In the genomic region with DNA sequence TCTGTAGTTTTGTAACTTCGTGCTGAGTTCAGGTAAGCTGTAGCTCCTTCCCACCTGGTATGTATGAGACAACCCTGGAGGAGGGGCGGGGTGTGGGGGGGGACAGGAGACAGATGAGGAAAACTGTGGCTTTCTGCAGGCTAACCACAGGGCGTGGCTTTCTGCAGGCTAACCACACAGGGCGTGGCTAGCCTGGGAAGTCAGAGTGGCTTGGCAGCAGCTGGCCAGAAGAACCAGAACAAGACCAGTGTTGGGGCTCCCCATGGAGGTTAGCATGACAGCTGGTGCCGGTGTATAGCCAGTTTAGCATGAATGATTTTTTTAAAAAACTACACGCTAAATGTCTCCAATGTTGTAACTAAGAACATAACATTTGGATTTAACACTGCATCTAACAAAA, we compare ENCODE assay signal across 29 mouse cellular contexts. TPM values are rescaled to one million over a fixed set of nuclear protein-coding genes. Genes with fewer than 3 reads are reported as not detected.
DNase-seq lines count a peak whose midpoint lies in the region; ATAC-seq lines count a peak whose summit lies in the region.
"Had no signal": no experiment of that assay in that cellular context is flagged by ENCODE, and none has a peak within 500 bp of the region (broad histone marks: within the 10 kb centered on the region; RNA-seq: fewer than 3 reads in every experiment).

No protein-coding gene starts in this region.

- H3K4me3 ChIP-seq in liver, embryonic 11.5 days (ENCODE audit: low read depth, low read length) = no peak overlapping the region
- no peak overlapping the region for H3K4me3 ChIP-seq in midbrain, embryonic 16.5 days (ENCODE audit: low read depth, low read length)
- H3K4me3 ChIP-seq: embryonic facial prominence, embryonic 13.5 days; heart, embryonic 10.5 days; limb, embryonic 12.5 days had no signal

- H3K4me1 ChIP-seq in liver, embryonic 11.5 days (replicated peaks; ENCODE audit: control insufficient read depth, insufficient read depth, low read length) = no peaks in the 10 kb centered on the region
- no peaks in the 10 kb centered on the region for H3K4me1 ChIP-seq in midbrain, embryonic 16.5 days (ENCODE audit: control insufficient read depth, insufficient read depth, low read length)
- H3K4me1 ChIP-seq: embryonic facial prominence, embryonic 13.5 days; heart, embryonic 10.5 days; limb, embryonic 12.5 days had no signal

- H3K9me3 ChIP-seq in liver, embryonic 11.5 days (ENCODE audit: control insufficient read depth, low read length) = no peaks in the 10 kb centered on the region
- no peaks in the 10 kb centered on the region for H3K9me3 ChIP-seq in midbrain, embryonic 16.5 days (replicated peaks; ENCODE audit: control insufficient read depth, low read length, poor library complexity, severe bottlenecking)
- H3K9me3 ChIP-seq: embryonic facial prominence, embryonic 13.5 days; heart, embryonic 10.5 days; limb, embryonic 12.5 days had no signal

- DNase-seq in liver = peak; percentile 48
- DNase-seq in liver, embryonic 11.5 days (ENCODE audit: low spot score) = no peak
- no peak for DNase-seq in lung, postnatal 4 days
- no peak for DNase-seq in right cerebral cortex, postnatal 36 days (ENCODE audit: low spot score in 2 of 2)
- DNase-seq in left cerebral cortex, postnatal 36 days (ENCODE audit: low spot score in 2 of 2) = no peak
- DNase-seq: cerebellum, adult 11-12 months; gastrocnemius, postnatal 14 days; heart, postnatal 14 days; kidney, adult 8-10 months; kidney, postnatal 36 days; layer of hippocampus, adult 9-11 months; lung, adult 2 months; thymus, adult 18-20 months had no signal

- intact Hi-C loops in left cerebral cortex, postnatal 36 days (cut with DNase I) = no loop called here

- no peaks in the 10 kb centered on the region for H3K36me3 ChIP-seq in liver, embryonic 11.5 days (ENCODE audit: control insufficient read depth, insufficient read depth, low read length)
- no peaks in the 10 kb centered on the region for H3K36me3 ChIP-seq in midbrain, embryonic 16.5 days (ENCODE audit: control insufficient read depth, insufficient read depth, low read length)
- H3K36me3 ChIP-seq: embryonic facial prominence, embryonic 13.5 days; heart, embryonic 10.5 days; limb, embryonic 12.5 days had no signal

- no peak overlapping the region for H3K27ac ChIP-seq in liver, embryonic 11.5 days (ENCODE audit: low read depth, low read length)
- no peak overlapping the region for H3K27ac ChIP-seq in midbrain, embryonic 16.5 days (ENCODE audit: low read length)
- H3K27ac ChIP-seq: embryonic facial prominence, embryonic 13.5 days; heart, embryonic 10.5 days; limb, embryonic 12.5 days; macrophage had no signal

- ATAC-seq in liver, embryonic 11.5 days (replicated peaks; ENCODE audit: low FRiP score) = no peak; the same call in 1 of the 2 replicates
- ATAC-seq in hematopoietic stem cell, adult 5-6 weeks (replicated peaks in 1 of 2; ENCODE audit: insufficient read depth in 1 of 2, low FRiP score in 2 of 2, low TSS enrichment in 1 of 2, low read depth in 1 of 2, poor library complexity in 2 of 2, severe bottlenecking in 2 of 2) = peak; percentile 90 to 92
- ATAC-seq in megakaryocyte progenitor cell, adult 5-6 weeks (replicated peaks; ENCODE audit: poor library complexity) = peak; percentile 95
- no peak for ATAC-seq in midbrain, embryonic 16.5 days
- ATAC-seq: hindbrain, embryonic 16.5 days had no signal

- no peaks in the 10 kb centered on the region for H3K27me3 ChIP-seq in liver, embryonic 11.5 days (replicated peaks; ENCODE audit: control insufficient read depth, insufficient read depth, low read length)
- no peaks in the 10 kb centered on the region for H3K27me3 ChIP-seq in midbrain, embryonic 16.5 days (ENCODE audit: control insufficient read depth, insufficient read depth, low read depth, low read length)
- H3K27me3 ChIP-seq: embryonic facial prominence, embryonic 13.5 days; limb, embryonic 12.5 days had no signal

- 44% methylated on average over 6 of the region's 6 CpGs for WGBS in liver, embryonic 11.5 days
- 83% methylated on average over 6 of the region's 6 CpGs for WGBS in midbrain, embryonic 16.5 days

- H3K9ac ChIP-seq in liver, embryonic 11.5 days (ENCODE audit: low read depth, low read length) = no peak overlapping the region
- H3K9ac ChIP-seq in midbrain, embryonic 16.5 days (ENCODE audit: low read depth, low read length) = no peak overlapping the region
- H3K9ac ChIP-seq: embryonic facial prominence, embryonic 13.5 days; limb, embryonic 12.5 days had no signal

- no peak overlapping the region for H3K4me2 ChIP-seq in liver, embryonic 11.5 days
- no peak overlapping the region for H3K4me2 ChIP-seq in midbrain, embryonic 16.5 days (ENCODE audit: low read length)
- H3K4me2 ChIP-seq: embryonic facial prominence, embryonic 13.5 days; limb, embryonic 12.5 days had no signal

RNA-seq across cellular contexts. Expression of a gene that starts 2.0 kb away (rescaled TPM):
- not detected in 2 replicates for polyA plus RNA-seq in liver, embryonic 11.5 days (2014; fragmentation: Nextera tagmentation; extraction: Ambion mirVana)
- total RNA-seq in hematopoietic stem cell, adult 5-6 weeks (2017) = not detected in 2 replicates
- total RNA-seq in megakaryocyte progenitor cell, adult 5-6 weeks (2015) = not detected in 2 replicates
- not detected in 2 replicates for total RNA-seq in megakaryocyte progenitor cell, adult 5-6 weeks (2017)
- not detected in 2 replicates for polyA plus RNA-seq in midbrain, embryonic 16.5 days (2015; fragmentation: Nextera tagmentation; extraction: Ambion mirVana)
- total RNA-seq in left cerebral cortex, postnatal 36 days (2021) = not detected
- total RNA-seq: adrenal gland, adult 18-20 months; ES-E14; gastrocnemius, postnatal 14 days; heart, postnatal 14 days; left cerebral cortex, adult 8-10 months; midbrain, postnatal 0 days had no signal
- polyA plus RNA-seq: cortical plate, adult 2 months; embryonic facial prominence, embryonic 13.5 days; frontal cortex, adult 2 months; heart, embryonic 10.5 days; hindbrain, embryonic 16.5 days; limb, embryonic 12.5 days; lung, adult 2 months; macrophage; midbrain, postnatal 0 days; neural tube, embryonic 11.5 days; urinary bladder, adult 2 months had no signal

RNA-seq across cellular contexts. Expression of a gene that starts 32.2 kb away (rescaled TPM):
- not detected in 2 replicates for polyA plus RNA-seq in liver, embryonic 11.5 days (2014; fragmentation: Nextera tagmentation; extraction: Ambion mirVana)
- not detected in 2 replicates for total RNA-seq in hematopoietic stem cell, adult 5-6 weeks (2017)
- total RNA-seq in megakaryocyte progenitor cell, adult 5-6 weeks (2015) = not detected in 2 replicates
- not detected in 2 replicates for total RNA-seq in megakaryocyte progenitor cell, adult 5-6 weeks (2017)
- polyA plus RNA-seq in midbrain, embryonic 16.5 days (2015; fragmentation: Nextera tagmentation; extraction: Ambion mirVana) = not detected in 2 replicates
- total RNA-seq in left cerebral cortex, postnatal 36 days (2021) = not detected
- total RNA-seq: adrenal gland, adult 18-20 months; ES-E14; gastrocnemius, postnatal 14 days; heart, postnatal 14 days; left cerebral cortex, adult 8-10 months; midbrain, postnatal 0 days had no signal
- polyA plus RNA-seq: cortical plate, adult 2 months; embryonic facial prominence, embryonic 13.5 days; frontal cortex, adult 2 months; heart, embryonic 10.5 days; hindbrain, embryonic 16.5 days; limb, embryonic 12.5 days; lung, adult 2 months; macrophage; midbrain, postnatal 0 days; neural tube, embryonic 11.5 days; urinary bladder, adult 2 months had no signal

RNA-seq across cellular contexts. Expression of a gene that starts 38.9 kb away (rescaled TPM):
- not detected in 2 replicates for polyA plus RNA-seq in liver, embryonic 11.5 days (2014; fragmentation: Nextera tagmentation; extraction: Ambion mirVana)
- total RNA-seq in hematopoietic stem cell, adult 5-6 weeks (2017) = not detected in 2 replicates
- total RNA-seq in megakaryocyte progenitor cell, adult 5-6 weeks (2015) = not detected in 2 replicates
- not detected in 2 replicates for total RNA-seq in megakaryocyte progenitor cell, adult 5-6 weeks (2017)
- not detected in 2 replicates for polyA plus RNA-seq in midbrain, embryonic 16.5 days (2015; fragmentation: Nextera tagmentation; extraction: Ambion mirVana)
- total RNA-seq in left cerebral cortex, postnatal 36 days (2021) = not detected
- total RNA-seq: adrenal gland, adult 18-20 months; ES-E14; gastrocnemius, postnatal 14 days; heart, postnatal 14 days; left cerebral cortex, adult 8-10 months; midbrain, postnatal 0 days had no signal
- polyA plus RNA-seq: cortical plate, adult 2 months; embryonic facial prominence, embryonic 13.5 days; heart, embryonic 10.5 days; hindbrain, embryonic 16.5 days; limb, embryonic 12.5 days; lung, adult 2 months; macrophage; midbrain, postnatal 0 days; neural tube, embryonic 11.5 days; urinary bladder, adult 2 months had no signal

RNA-seq across cellular contexts. Expression of a gene that starts 46.7 kb away (rescaled TPM):
- not detected in 2 replicates for polyA plus RNA-seq in liver, embryonic 11.5 days (2014; fragmentation: Nextera tagmentation; extraction: Ambion mirVana)
- not detected in 2 replicates for total RNA-seq in hematopoietic stem cell, adult 5-6 weeks (2017)
- total RNA-seq in megakaryocyte progenitor cell, adult 5-6 weeks (2015) = not detected in 2 replicates
- total RNA-seq in megakaryocyte progenitor cell, adult 5-6 weeks (2017) = not detected in 2 replicates
- not detected in 2 replicates for polyA plus RNA-seq in midbrain, embryonic 16.5 days (2015; fragmentation: Nextera tagmentation; extraction: Ambion mirVana)
- total RNA-seq in left cerebral cortex, postnatal 36 days (2021) = not detected
- total RNA-seq: adrenal gland, adult 18-20 months; ES-E14; gastrocnemius, postnatal 14 days; heart, postnatal 14 days; left cerebral cortex, adult 8-10 months; midbrain, postnatal 0 days had no signal
- polyA plus RNA-seq: cortical plate, adult 2 months; embryonic facial prominence, embryonic 13.5 days; heart, embryonic 10.5 days; limb, embryonic 12.5 days; macrophage; midbrain, postnatal 0 days; neural tube, embryonic 11.5 days; urinary bladder, adult 2 months had no signal

RNA-seq across cellular contexts. Expression of a gene that starts 55.8 kb away (rescaled TPM):
- not detected in 2 replicates for polyA plus RNA-seq in liver, embryonic 11.5 days (2014; fragmentation: Nextera tagmentation; extraction: Ambion mirVana)
- not detected in 2 replicates for total RNA-seq in hematopoietic stem cell, adult 5-6 weeks (2017)
- not detected in 2 replicates for total RNA-seq in megakaryocyte progenitor cell, adult 5-6 weeks (2015)
- not detected in 2 replicates for total RNA-seq in megakaryocyte progenitor cell, adult 5-6 weeks (2017)
- not detected in 2 replicates for polyA plus RNA-seq in midbrain, embryonic 16.5 days (2015; fragmentation: Nextera tagmentation; extraction: Ambion mirVana)
- not detected for total RNA-seq in left cerebral cortex, postnatal 36 days (2021)
- total RNA-seq: adrenal gland, adult 18-20 months; ES-E14; gastrocnemius, postnatal 14 days; heart, postnatal 14 days; left cerebral cortex, adult 8-10 months; midbrain, postnatal 0 days had no signal
- polyA plus RNA-seq: cortical plate, adult 2 months; embryonic facial prominence, embryonic 13.5 days; frontal cortex, adult 2 months; heart, embryonic 10.5 days; hindbrain, embryonic 16.5 days; limb, embryonic 12.5 days; lung, adult 2 months; macrophage; midbrain, postnatal 0 days; neural tube, embryonic 11.5 days; urinary bladder, adult 2 months had no signal

Comparison
In these comparisons a context has a peak if more than half of its experiments do, and no peak if none do; other contexts are left out.
1. ATAC-seq: peak in hematopoietic stem cell, adult 5-6 weeks (2 of 2) and megakaryocyte progenitor cell, adult 5-6 weeks (single experiment); none in liver, embryonic 11.5 days (single experiment) and midbrain, embryonic 16.5 days (single experiment).